Mouse (Mus musculus): ENCODE data around the gene Eps8. TPM values are rescaled to one million over a fixed set of nuclear protein-coding genes. Genes with fewer than 3 reads are reported as not detected.
A peak's percentile ranks its signal among the peaks of the same experiment; 100 is the strongest.
"Not testable (repeated sequence)": the region's sequence is repeated elsewhere in the genome, so short reads cannot be mapped to it uniquely, and the experiment has no call there.

The Eps8 gene
- total RNA-seq, 2 experiments from 2014 or later = 31.6 to 35.3 TPM

GRCm38 (mm10) chr6:137473433-137473832, 181.2 kb downstream of the Eps8 start:
- Histone ChIP-seq H3K27ac (no peak overlapping the region), H3K4me3 (no peak overlapping the region)
- no peak for DNase-seq (ENCODE audit: extremely low spot score in 1 of 2, low spot score in 2 of 2)
- intact Hi-C loops (cut with DNase I) = no loop called here
- no peak for TF ChIP-seq CTCF (IDR thresholded peaks at IDR 0.05)

- no peak for DNase-seq (ENCODE audit: extremely low spot score in 1 of 2, low spot score in 2 of 2)
- Histone ChIP-seq H3K27ac (no peak overlapping the region), H3K4me3 (no peak overlapping the region)
- intact Hi-C loops (cut with DNase I) = no loop called here
- no peak for TF ChIP-seq CTCF (IDR thresholded peaks at IDR 0.05)
These were observed 182.5 kb downstream of the Eps8 start for GRCm38 (mm10) chr6:137472129-137472528.

- no peak for TF ChIP-seq CTCF (IDR thresholded peaks at IDR 0.05)
- intact Hi-C loops (cut with DNase I) = no loop called here
- no peak overlapping the region for H3K27ac ChIP-seq
- no peak overlapping the region for H3K4me3 ChIP-seq
- peak; percentile 67 to 74 for DNase-seq (ENCODE audit: extremely low spot score in 1 of 2, low spot score in 2 of 2)
These were observed 183.6 kb downstream of the Eps8 start for GRCm38 (mm10) chr6:137470901-137471598.

GRCm38 (mm10) chr6:137469541-137469940, 185.1 kb downstream of the Eps8 start:
- no peak overlapping the region for H3K27ac ChIP-seq
- peak; percentile 4; the same call in 1 of the 2 replicates for TF ChIP-seq CTCF (IDR thresholded peaks at IDR 0.05)
- intact Hi-C loops (cut with DNase I) = no loop called here
- DNase-seq (ENCODE audit: extremely low spot score in 1 of 2, low spot score in 2 of 2) = no peak
- no peak overlapping the region for H3K4me3 ChIP-seq

GRCm38 (mm10) chr6:137467696-137468095, 187.0 kb downstream of the Eps8 start:
- H3K4me3 ChIP-seq = no peak overlapping the region
- DNase-seq (ENCODE audit: extremely low spot score in 1 of 2, low spot score in 2 of 2) = no peak
- intact Hi-C loops (cut with DNase I) = no loop called here
- H3K27ac ChIP-seq = no peak overlapping the region
- TF ChIP-seq CTCF (IDR thresholded peaks at IDR 0.05) = no peak

GRCm38 (mm10) chr6:137466256-137466655, 188.4 kb downstream of the Eps8 start:
- intact Hi-C loops (cut with DNase I) = no loop called here
- Histone ChIP-seq H3K27ac (no peak overlapping the region), H3K4me3 (no peak overlapping the region)
- no peak for DNase-seq (ENCODE audit: extremely low spot score in 1 of 2, low spot score in 2 of 2)
- no peak for TF ChIP-seq CTCF (IDR thresholded peaks at IDR 0.05)

- no peak overlapping the region for H3K4me3 ChIP-seq
- TF ChIP-seq CTCF (IDR thresholded peaks at IDR 0.05) = no peak
- DNase-seq (ENCODE audit: extremely low spot score in 1 of 2, low spot score in 2 of 2) = no peak
- H3K27ac ChIP-seq = no peak overlapping the region
- intact Hi-C loops (cut with DNase I) = no loop called here
These were observed 189.4 kb downstream of the Eps8 start for GRCm38 (mm10) chr6:137465253-137465652.

- Histone ChIP-seq H3K4me3 (no peak overlapping the region), H3K27ac (no peak overlapping the region)
- DNase-seq (ENCODE audit: extremely low spot score in 1 of 2, low spot score in 2 of 2) = no peak
- intact Hi-C loops (cut with DNase I) = no loop called here
- no peak for TF ChIP-seq CTCF (IDR thresholded peaks at IDR 0.05)
These were observed 190.9 kb downstream of the Eps8 start for GRCm38 (mm10) chr6:137463771-137464170.

- Histone ChIP-seq H3K4me3 (no peak overlapping the region), H3K27ac (no peak overlapping the region)
- no peak for TF ChIP-seq CTCF (IDR thresholded peaks at IDR 0.05)
- intact Hi-C loops (cut with DNase I) = loop anchor here (5.0 kb wide), 1 partner anchor 189 kb away; no protein-coding TSS in a partner anchor
- no peak for DNase-seq (ENCODE audit: extremely low spot score in 1 of 2, low spot score in 2 of 2)
These were observed 196.5 kb downstream of the Eps8 start for GRCm38 (mm10) chr6:137458136-137458535.

- intact Hi-C loops (cut with DNase I) = loop anchor here (5.0 kb wide), 1 partner anchor 190 kb away; no protein-coding TSS in a partner anchor
- Histone ChIP-seq H3K27ac (no peak overlapping the region), H3K4me3 (no peak overlapping the region)
- no peak for TF ChIP-seq CTCF (IDR thresholded peaks at IDR 0.05)
- no peak for DNase-seq (ENCODE audit: extremely low spot score in 1 of 2, low spot score in 2 of 2)
These were observed 197.5 kb downstream of the Eps8 start for GRCm38 (mm10) chr6:137457210-137457609.

- no peak for DNase-seq (ENCODE audit: extremely low spot score in 1 of 2, low spot score in 2 of 2)
- Histone ChIP-seq H3K27ac (no peak overlapping the region), H3K4me3 (no peak overlapping the region)
- intact Hi-C loops (cut with DNase I) = loop anchor here (5.0 kb wide), 1 partner anchor 191 kb away; no protein-coding TSS in a partner anchor
- no peak for TF ChIP-seq CTCF (IDR thresholded peaks at IDR 0.05)
These were observed 198.6 kb downstream of the Eps8 start for GRCm38 (mm10) chr6:137456064-137456463.

- DNase-seq (ENCODE audit: extremely low spot score in 1 of 2, low spot score in 2 of 2) = peak in 1 of 2 experiments; percentile 26
- no peak overlapping the region for H3K4me3 ChIP-seq
- TF ChIP-seq CTCF (IDR thresholded peaks at IDR 0.05) = peak; percentile 94
- H3K27ac ChIP-seq = no peak overlapping the region
- intact Hi-C loops (cut with DNase I) = loop anchor here (1.0 to 5.0 kb wide), 2 partner anchors 192 to 269 kb away; no protein-coding TSS in a partner anchor
These were observed 199.1 kb downstream of the Eps8 start for GRCm38 (mm10) chr6:137455537-137456041.

GRCm38 (mm10) chr6:137446116-137446515, 208.6 kb downstream of the Eps8 start:
- H3K4me3 ChIP-seq; DNase-seq (ENCODE audit: extremely low spot score in 1 of 2, low spot score in 2 of 2); H3K27ac ChIP-seq; intact Hi-C loops (cut with DNase I): not testable (repeated sequence)
